Mouse (Mus musculus): ENCODE data around the gene Pxk.

- TF ChIP-seq CTCF (IDR thresholded peaks at IDR 0.05; ENCODE audit: control insufficient read depth, insufficient read depth, insufficient read length) (peak; percentile 95), MYOG (IDR thresholded peaks at IDR 0.05; ENCODE audit: control insufficient read depth, extremely low read depth, insufficient read length) (no peak), USF1 (IDR thresholded peaks at IDR 0.05; ENCODE audit: low read depth) (no peak), MAX (IDR thresholded peaks at IDR 0.05) (no peak), CEBPB (IDR thresholded peaks at IDR 0.05; ENCODE audit: low read depth) (no peak), MYOD1 (IDR thresholded peaks at IDR 0.05; ENCODE audit: control insufficient read depth, insufficient read length, low read depth) (no peak), FOSL1 (IDR thresholded peaks at IDR 0.05; ENCODE audit: insufficient read depth, low read length, poor library complexity, severe bottlenecking) (no peak)
Measured at GRCm38 (mm10) chr14:8213803-8214224, 115.8 kb downstream of the Pxk start, which contains the start of gene Kctd6.

Data from C2C12 (cell line).